Mouse (Mus musculus) inflammation-experienced regulatory T-cells, adult 6 months (primary cell): ENCODE measurements around the gene Nol9. TPM values are rescaled to one million over a fixed set of nuclear protein-coding genes. Genes with fewer than 3 reads are reported as not detected.

ENCODE experiments used
- ATAC-seq: one replicate; pipeline ENCODE4 v1.8.0; 2017
- polyA plus RNA-seq, 3 experiments: library from polyadenylated mRNA; unstranded; fragments of 100-300 nt; shearing (Covaris generic); gene quantifications; one replicate each; pipeline ENCODE4 v1.2.1; 2017

The Nol9 gene
- polyA plus RNA-seq, 3 experiments from 2014 or later = 7.7 to 22.5 (median 10.2) TPM

DNA sequence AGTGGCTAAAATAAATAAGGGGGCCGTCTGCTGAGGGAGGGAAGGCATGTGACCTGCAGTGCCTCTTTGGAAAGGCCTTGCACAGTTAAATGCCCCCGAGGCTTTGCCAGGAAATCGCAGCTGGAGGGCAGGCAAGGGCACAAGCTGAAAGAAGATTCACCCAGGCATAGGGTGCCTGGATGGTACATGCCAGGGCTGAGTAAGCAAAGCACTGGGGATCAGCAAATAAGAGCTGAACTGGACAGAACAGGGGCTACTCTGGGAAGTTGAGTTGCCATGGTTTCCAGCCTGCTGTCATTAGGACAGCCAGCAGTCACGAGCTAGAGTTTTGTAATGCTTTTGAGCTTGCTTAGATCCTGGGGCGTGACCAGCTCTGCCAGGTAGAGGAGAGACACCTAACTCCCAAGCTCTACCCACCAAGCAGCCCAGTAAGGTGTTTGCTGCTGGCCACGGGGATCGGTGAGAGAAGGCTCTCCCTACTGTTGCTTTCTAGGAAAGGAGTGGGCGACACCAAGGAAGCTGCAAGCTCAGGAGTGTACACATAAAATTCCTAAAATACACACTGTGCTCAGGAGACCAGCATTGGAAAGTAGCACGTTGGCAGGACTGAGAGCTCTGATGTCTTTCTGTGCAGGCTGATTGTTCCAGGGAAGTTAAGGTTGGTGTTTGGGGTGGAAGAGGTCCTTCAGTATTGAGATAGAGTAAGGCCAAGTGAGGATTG lies 23.4 kb downstream of the Nol9 start:
- ATAC-seq = no peak

DNA sequence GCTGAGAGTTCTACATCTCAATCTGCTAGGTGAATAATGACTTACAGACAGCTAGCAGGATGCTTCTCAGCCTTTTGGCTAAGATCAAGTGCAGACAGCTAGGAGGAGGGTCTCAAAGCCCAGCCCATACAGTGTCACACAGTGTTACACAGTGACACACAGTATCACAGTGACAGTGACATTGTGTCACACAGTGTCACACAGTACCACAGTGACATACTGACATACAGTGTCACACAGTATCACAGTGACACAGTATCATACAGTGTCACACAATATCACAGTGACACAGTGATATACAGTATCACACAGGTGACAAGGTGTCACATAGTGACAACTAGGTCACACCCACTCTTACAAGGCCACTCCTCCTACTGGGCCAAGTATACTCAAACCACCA lies 28.2 kb downstream of the Nol9 start:
- no peak for ATAC-seq

DNA sequence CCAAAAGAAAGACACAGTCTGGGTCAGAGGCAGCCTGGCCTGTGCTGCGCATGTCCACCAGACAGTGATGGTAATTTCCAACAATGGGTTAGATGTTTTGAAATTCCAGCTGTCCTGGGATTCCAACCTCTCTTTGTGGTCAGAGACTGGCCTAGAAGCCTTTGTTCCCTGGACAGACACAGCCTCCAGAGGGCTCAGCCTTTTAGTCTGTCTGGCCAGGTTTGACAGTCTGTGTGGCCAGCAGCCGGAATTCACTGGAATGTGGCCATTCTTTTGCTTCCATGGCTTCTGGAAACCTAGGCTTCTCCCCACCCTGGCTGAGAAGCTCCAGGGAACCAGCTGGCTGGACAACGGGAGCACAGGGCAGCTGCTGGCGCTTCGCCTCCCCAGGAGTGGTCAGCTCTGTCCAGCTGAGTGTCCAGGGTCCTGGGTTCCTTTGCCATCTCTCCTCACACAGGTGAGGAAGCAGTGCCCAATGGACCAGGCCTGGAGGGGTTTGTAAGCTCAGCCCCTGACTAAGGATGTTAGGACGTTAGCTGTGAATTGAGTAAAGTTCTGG lies 29.1 kb downstream of the Nol9 start:
- no peak for ATAC-seq

DNA sequence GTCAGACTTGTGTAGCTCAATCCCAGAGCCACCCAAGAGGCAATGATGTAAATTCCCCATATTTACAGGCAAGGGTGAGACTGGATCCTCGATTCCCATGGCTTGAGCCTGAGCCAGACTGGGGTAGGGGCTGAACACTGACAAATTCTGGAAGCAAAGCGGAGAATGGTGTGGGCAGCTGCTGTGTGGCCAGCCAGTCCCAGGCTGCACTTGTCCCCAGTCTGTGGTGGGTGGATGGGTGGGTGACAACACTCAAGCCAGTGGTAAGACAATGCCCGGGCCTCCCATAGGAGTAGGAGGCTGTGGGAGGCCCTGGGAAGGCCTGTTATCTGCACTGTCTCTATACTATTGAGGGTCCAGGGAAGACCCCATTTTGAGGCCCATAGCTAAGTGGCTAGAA lies 30.1 kb downstream of the Nol9 start:
- ATAC-seq = no peak

DNA sequence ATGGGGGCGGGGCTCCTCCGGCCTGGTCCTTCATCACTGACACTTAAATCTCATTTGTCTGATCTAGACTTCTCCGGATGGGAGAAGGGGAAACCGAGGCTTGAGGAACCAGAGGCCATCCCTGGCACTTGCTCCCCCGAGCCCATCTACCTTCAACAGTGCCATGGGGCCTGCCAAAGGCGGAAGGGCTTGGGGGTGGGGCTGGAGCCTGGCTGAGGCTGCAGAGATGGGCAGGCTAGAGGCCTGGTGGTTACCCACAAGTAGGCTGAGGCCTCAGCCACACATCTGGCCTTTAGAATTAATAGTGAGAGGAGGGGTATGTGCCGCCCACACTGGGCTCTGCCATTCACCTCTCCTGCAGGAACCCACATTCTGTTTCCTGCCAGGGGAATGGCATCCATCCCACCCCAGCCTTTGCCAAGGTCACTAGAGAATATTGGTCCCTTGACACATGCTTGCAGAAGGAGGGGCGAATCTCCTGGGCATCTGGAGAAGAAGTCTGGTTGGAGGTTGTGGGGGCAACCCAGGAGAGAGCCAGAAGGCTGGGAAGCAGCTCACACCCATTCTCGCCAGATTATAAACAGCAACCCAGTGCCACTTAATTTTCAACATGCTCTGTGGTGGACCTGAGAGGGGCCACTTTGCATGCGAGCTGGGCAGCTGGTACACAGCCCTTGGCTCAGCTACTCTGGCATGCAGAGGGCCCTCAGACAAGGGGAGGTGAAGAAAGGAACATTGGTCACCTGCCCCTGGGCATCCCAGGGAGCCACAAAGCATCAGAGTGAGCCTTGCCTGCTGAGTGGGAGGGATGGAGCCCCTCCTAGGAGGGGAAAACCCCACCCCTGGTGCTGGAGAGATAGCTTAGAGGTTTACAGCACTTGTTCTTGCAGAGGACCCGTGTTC lies 31.6 kb downstream of the Nol9 start:
- ATAC-seq = no peak

DNA sequence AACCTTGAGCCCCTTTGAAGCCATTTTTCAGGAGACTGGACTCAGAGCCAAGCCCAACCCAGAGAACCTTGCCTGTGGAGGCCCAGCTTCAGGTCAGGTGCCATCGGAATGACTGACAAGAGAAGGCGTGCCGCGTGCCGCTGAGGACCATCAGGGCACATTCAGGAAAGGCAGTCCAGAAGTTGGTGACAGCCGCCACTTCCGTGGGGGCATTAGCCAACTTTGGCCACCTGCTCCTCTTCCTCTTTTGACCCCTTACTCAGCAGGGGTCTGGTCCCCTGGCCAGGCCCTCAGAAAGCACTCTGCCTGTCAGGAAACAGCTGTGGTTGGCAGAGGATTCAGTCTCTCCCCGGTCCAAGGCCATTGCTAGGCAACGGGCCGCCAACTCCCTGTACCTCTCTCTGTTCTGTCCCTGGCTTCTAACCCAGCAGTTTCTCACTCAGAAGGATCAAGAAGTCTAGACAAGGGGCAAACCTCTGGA lies 33.0 kb downstream of the Nol9 start, which contains the start of gene Plekhg5:
Gene Plekhg5 (plus strand): TSS at position 378 of the 481 bp plus-strand sequence.
- ATAC-seq = no peak

DNA sequence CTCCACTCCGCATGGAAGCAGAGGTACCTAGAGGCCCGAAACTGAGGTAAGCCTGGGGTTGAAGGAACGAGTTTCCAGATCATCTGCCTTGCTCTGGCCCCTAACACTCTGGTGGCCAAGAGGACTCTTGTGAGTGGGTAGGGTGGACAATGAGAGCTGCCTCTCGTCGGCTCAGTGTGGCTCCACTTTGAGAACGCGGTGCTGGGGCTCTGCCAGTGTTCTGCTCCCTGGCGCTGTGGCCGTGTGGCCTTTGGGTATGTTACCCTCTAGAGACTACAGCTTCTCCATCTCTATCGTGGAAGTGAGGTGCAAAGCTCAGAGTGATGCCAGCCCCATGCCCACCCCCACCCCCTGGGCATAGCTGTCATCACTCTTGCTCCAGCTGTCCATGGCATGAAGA lies 33.5 kb downstream of the Nol9 start:
- no peak for ATAC-seq

DNA sequence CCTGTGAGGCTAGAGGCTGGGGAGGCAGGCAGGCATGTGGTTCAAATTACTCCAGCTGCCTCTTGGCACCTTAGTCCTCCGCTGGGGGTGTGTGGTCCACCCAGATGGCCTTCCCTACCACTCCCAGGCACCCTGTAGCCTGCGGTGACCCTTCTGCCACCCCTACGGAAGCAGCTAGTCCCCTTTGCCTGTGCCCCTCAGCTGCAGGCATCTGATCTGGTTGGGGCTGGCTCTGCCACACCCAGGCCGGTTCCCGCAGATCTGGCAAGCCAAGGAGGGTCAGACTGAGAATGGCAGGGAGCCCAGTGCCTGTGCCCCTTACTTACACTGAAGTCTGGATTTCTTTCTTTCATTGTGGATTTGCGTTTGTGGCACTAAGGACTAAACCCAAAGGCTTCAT lies 34.6 kb downstream of the Nol9 start:
- no peak for ATAC-seq

DNA sequence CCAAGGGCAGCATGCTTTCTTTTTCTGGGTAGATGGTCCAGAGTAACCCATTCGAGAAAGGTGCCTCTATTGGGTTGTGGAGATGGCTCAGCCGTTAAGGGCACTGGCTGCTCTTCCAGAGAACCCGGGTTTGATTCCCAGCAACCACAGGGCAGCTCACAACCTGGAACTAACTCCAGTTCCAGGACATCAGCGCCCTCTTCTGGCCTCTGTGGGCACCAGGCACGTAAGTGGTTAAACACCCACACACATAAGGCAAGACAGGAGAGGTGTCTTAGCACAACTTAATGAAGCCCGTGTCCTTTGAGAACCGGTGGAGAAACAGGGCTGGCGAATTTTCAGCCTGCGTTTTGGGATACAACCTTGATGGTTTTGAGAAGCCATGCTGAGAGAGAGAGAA lies 35.4 kb downstream of the Nol9 start:
- ATAC-seq = no peak

DNA sequence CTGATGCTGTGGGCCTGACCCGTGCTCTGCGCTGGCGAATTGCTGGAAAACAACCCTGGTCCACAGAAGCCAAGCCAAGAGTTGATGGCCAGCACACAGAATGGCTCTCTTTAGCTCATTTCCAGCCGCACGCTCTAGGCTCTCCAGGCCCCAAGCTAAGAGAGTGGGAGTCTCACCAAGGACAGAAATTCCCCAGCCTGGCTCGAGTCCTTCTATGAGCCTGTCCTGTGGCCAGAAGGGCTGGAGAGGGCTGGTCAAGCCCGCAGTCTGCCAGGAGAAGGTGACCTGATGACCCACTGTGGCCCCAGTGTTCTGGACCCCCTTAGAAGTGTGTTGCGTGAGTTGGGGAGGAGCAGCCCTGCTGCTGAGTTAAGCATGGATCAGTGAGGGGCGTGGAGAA lies 38.1 kb downstream of the Nol9 start:
- no peak for ATAC-seq

DNA sequence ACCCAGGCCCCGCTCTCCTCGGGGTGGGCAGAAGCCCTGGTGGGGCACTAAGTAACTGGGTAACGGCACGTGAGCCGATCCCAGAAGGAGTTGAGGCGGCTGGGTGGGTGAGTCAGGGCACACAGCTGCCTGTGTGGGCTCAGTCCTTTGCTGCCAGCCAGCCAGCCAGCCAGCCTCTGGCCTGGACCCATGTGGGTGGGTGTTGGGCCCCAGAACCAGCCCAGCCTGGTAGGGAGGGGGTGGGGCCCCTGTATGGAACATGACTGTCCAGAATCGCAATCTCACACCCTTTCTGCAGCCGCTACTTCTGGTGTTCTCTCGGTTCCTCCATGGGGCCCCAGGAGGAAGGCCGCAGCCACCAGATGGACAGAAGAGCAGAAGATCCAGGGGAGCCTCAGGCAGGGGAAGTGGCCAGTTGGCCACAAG lies 39.0 kb downstream of the Nol9 start:
- ATAC-seq = no peak

DNA sequence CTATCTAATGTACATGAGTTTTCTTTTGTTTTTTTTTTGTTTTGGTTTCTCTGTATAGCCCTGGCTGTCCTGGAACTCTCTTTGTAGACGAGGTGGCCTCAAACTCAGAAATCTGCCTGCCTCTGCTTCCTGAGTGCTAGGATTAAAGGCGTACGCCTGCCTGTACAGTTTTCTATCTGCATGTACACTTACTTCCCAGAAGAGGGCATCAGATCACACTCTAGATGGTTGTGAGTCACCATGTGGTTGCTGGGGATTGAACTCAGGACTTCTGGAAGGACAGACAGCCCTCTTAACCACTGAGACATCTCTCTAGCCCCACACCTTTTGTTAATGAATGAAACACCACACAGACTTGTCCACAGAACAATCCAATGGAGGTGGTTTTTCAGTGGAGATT lies 40.1 kb downstream of the Nol9 start:
- no peak for ATAC-seq

DNA sequence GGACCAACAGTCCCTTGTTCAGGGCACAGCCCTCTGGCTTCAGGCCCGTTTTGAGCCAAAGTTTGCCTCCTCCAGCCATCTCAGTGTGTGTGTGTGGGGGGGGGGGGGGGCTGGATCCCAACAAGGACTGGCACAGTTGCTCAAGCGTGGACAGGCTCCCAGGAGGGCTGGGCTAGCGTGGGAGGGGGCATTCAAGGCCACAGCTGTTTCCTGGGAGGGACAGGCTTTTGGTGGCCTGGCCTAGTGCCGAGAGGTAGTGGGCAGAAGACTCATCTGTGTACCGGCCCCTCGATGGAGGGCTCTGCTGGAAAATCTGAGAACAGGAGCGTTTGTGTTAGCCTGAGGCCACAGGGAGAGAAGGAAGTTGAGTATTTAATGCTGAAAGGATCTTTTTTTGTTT lies 40.8 kb downstream of the Nol9 start:
- no peak for ATAC-seq

DNA sequence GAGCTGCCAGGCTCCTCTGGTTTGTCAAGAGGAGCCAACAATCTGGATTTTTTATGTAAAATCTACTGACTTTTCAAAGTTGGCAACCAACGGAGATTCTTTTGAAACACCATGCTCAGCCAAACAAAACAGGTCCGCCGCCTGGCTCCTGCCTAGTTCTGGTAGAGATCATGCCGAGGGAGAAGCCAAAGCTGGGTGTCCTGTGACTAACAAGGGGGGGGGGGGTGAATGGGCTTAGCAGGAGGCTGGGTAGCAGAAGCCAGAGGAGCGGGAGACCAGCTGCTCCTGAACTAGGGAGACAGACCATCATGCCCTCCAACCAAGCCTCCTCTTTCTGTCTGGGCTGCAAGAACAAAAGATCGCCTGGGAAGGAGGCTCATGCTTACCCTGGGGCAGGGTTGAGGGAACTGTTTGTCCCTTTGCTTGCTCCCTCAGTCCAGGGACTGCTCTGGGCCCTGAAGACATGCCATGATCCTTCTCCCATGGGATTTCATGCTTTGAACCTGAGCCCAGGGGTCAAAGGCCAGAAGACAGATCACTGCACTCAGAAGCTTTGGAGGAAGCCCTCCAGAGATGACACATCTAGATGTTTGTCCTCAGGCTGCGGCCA lies 44.6 kb downstream of the Nol9 start:
- no peak for ATAC-seq

DNA sequence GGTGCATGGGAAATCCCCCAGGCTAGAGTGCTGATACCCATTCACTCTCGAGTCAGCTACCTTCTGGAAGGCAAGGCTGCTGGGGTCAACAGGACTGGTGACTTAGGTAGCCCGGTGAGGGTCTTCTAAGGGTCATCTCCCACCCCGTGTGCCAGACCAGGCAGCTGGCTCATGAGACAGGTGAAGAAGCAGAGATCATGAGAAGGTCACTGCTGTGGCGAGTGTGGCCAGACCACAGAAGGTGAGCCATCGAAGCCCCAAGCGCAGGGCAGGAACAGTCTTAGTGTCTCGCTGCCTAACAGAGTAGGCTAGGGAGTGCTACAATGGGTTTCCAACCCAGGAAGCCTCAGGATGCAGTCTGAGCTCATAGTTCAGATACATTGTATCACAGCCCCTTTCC lies 45.5 kb downstream of the Nol9 start:
- no peak for ATAC-seq

DNA sequence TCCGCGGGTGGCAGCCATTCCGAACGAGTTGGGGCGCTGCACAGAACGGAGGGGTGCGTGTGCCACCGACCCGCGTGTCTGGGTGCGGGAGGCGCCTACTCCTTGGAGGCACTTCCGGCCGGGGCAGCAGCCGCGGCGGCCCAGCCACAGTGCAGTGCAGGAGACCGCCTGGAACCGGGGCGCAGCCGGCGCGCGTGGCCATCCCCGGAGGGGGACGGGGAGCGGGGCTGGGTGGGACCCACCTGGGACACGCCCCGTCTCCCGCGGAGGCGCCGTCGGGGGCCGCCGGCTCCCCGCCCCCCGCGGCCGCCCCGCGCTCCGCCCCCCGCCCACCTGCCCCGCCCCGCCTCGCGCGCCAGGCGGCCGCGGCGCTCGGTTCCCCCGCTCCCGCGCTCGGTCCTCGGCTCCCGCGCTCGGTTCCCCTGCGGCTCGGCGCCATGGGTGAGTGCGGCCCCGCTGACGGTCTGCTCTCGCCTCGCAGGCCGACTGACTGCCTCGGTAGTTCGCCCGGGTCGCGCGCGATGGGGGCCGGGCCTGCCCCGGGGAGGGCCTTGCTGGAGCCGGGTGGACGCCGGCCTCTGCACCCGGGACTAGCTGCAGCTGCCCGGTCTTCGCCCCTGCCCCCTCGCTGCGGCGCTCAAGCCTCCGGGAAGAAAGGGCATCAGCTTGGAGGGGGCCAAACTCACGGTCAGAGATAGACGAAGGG lies 47.5 kb downstream of the Nol9 start:
- ATAC-seq = peak; percentile 81

DNA sequence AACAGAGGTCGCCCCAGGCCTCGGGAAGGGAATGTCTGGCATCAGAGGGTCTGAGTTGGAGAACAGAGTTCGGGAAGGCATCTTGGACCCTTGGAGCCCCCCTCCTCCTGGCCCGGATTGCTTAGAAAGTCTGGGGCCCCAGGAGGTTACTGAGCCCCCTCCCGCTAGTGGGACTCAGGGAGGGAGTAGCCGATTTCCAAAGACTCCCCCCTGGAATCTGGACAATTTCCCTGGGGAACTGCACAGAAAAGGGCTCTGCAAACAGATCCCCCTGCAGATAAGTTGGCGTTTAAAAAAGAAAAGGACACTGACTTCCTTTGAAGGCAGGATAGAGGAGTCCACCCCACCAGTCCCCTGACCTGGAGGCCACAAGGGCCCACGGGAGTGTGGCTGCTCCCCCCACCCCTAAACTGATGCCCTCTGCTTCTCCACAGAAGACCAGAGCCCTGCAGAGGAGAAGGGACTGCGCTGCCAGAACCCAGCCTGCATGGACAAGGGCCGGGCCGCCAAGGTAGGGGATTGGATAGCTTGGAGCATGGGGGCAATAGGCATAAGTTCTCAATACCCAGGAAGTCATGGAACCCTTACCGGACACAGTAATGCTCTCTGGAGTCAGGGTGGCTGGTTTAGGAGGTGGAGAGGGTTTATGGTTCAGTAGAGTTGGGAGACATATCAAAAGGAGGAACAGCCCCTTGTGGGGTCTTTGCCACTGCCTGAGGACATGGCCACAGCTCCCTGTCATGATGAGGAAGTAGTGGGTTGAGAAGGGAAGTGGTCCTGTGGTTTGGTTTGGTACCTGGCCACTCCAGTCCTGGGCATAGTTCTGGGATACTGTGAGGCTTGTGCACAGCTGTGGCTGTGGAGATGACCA lies 48.3 kb downstream of the Nol9 start:
- no peak for ATAC-seq

DNA sequence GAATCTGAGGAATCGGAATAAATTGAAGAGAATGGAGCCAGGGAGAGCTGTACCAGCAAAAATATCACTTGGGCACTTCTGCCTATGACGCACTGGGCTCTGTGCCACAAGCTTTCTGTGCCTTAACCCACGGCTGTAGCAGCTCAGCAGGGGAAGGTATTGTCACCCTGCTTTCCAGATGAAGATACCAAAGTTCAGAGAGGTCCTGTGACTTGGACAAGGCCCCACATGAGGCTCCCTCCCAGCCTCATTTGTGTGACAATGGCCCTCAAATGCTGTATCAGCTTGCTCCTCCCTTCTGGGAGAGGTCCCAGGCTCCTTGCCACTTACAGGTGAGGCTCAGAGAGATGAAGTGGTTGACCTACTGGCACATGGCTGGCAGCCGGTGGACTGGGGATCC lies 49.0 kb downstream of the Nol9 start:
- ATAC-seq = no peak

DNA sequence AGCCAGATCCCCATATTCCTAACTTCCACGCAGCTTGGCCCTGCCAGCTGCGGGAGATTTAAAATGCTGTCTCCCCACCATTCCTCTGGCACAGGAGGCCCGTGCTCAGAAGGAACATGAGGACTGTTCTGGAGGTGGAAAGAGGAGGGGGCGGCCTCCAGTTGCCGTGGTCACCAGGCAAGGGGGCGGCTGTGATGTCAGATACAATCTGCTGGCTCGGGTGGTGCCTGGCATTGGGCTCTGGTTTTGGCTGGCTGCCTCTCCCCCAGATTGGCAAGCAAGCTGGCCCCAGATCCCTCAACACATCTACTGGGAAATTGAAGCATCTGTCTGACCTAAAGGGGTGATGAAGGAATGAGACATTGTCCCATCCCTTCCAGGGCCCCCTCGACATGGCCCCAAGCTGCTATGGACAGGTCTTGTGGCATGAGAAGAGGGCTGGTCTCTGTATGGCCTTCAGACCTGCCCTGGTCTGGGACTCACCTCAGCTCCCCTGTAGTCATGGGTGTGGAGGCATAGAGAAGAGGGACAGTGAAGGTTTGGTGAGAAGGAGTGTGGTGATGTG lies 49.5 kb downstream of the Nol9 start:
- ATAC-seq = no peak

DNA sequence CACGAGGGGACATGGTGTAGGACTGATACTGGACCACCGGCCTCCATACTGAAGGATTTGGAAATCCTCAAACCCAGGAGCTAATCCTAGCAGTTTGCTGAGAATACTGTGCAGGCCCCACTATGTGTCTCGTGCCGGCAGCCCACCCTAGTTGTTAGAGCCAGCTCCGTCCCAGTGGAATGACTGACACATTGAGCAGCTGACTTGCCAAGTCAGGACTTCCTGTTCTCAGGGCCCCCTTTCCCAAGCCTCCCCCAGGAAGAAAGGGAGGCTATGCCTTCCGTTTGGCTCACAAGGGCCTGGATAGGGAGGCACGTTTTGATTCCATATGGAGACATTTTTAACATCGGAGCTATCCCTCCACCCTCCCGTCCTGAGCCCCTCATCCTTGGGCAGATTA lies 51.1 kb downstream of the Nol9 start:
- no peak for ATAC-seq

DNA sequence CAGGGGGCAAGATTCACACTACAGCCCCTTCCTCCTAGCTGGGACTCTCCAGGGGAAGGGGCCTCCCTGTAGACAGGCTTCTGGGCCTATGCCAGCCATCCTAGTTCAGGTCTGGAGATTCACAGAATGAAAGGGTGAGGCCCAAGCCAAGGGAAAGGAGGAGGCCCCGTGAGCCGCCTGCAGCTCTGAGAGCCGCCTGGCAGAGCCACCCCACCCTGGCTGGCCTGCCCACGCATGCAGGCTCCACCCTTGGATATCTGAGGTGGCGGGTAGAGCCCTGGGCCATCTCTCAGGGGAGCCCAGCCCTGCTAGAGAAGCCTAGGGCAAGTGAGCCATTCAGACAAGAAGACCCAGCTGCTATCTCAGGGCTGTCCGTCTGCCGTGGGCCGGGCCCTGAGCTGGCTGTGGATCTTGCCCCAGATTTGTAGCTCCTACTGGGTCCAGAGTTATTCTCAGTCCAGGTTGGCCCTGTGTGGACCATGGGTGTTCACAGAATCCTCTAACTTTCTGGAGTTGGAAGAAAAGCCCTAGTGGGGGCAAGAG lies 53.7 kb downstream of the Nol9 start:
- ATAC-seq = no peak
